Mouse (Mus musculus) forebrain, embryonic 10.5 days (tissue): ENCODE data around the gene Necab2. TPM values are rescaled to one million over a fixed set of nuclear protein-coding genes. Genes with fewer than 3 reads are reported as not detected.

Source experiments
- DNase-seq: peaks from one replicate; pipeline ENCODE4 v3.0.0-alpha.2; 2017; ENCODE audit warnings: low spot score; ENCODE audit errors: extremely low spot score
- H3K27ac ChIP-seq: fragments of 300-500 bp; sonication (generic); 2 replicates; pipeline ENCODE4 v1.5.1; 2016; ENCODE audit warnings: mild to moderate bottlenecking
- H3K27me3 ChIP-seq: fragments of 300-500 bp; sonication (generic); 2 replicates; pipeline ENCODE4 v1.6.1; 2016; ENCODE audit warnings: mild to moderate bottlenecking; ENCODE audit not compliant: poor library complexity, severe bottlenecking
- H3K36me3 ChIP-seq: fragments of 300-500 bp; sonication (generic); replicated peaks from 2 replicates; pipeline ENCODE4 v1.6.1; 2016; ENCODE audit warnings: mild to moderate bottlenecking, moderate library complexity
- H3K4me1 ChIP-seq: fragments of 300-500 bp; sonication (generic); 2 replicates; pipeline ENCODE4 v1.6.1; 2016
- H3K4me3 ChIP-seq: fragments of 300-500 bp; sonication (generic); 2 replicates; pipeline ENCODE4 v1.5.1; 2016; ENCODE audit warnings: mild to moderate bottlenecking, moderate library complexity
- H3K9me3 ChIP-seq: fragments of 300-500 bp; sonication (generic); 2 replicates; pipeline ENCODE4 v1.6.1; 2016; ENCODE audit warnings: mild to moderate bottlenecking, moderate library complexity
- WGBS: fragments of 180-500 bp; shearing (Covaris S2); methylation state at CpG from one replicate; pipeline ENCODE4 v1.1.7; 2016; 5-methylcytosine and 5-hydroxymethylcytosine counted together
- polyA plus RNA-seq: library from polyadenylated mRNA; unstranded; fragments of >200 nt; fragmentation: Nextera tagmentation; extraction: Ambion mirVana; gene quantifications from 2 replicates; pipeline ENCODE4 v1.2.1, GENCODE M21; 2016

Gene Necab2
- polyA plus RNA-seq, 1 experiment from 2014 or later = 15.5 TPM

- H3K4me1 ChIP-seq = peaks cover 48% of the 10 kb centered on the region
- H3K27me3 ChIP-seq = peaks cover 62% of the 10 kb centered on the region
Measured at GRCm38 (mm10) chr8:119442013-119442412, 4.5 kb upstream of the Necab2 start.

GRCm38 (mm10) chr8:119442970-119443369, 3.5 kb upstream of the Necab2 start:
- Histone ChIP-seq H3K9me3 (no peaks in the 10 kb centered on the region), H3K4me1 (peaks cover 52% of the 10 kb centered on the region), H3K36me3 (no peaks in the 10 kb centered on the region), H3K27ac (no peak overlapping the region), H3K4me3 (no peak overlapping the region), H3K27me3 (peaks cover 71% of the 10 kb centered on the region)
- no peak for DNase-seq
- 96% methylated on average over 8 of the region's 8 CpGs for WGBS

More at GRCm38 (mm10) chr8:119442013-119442412, 4.5 kb upstream of the Necab2 start:
- Histone ChIP-seq H3K4me3 (no peak overlapping the region), H3K36me3 (no peaks in the 10 kb centered on the region), H3K9me3 (no peaks in the 10 kb centered on the region), H3K27ac (no peak overlapping the region)
- WGBS = 80% methylated on average over 5 of the region's 5 CpGs
- DNase-seq = no peak

DNA sequence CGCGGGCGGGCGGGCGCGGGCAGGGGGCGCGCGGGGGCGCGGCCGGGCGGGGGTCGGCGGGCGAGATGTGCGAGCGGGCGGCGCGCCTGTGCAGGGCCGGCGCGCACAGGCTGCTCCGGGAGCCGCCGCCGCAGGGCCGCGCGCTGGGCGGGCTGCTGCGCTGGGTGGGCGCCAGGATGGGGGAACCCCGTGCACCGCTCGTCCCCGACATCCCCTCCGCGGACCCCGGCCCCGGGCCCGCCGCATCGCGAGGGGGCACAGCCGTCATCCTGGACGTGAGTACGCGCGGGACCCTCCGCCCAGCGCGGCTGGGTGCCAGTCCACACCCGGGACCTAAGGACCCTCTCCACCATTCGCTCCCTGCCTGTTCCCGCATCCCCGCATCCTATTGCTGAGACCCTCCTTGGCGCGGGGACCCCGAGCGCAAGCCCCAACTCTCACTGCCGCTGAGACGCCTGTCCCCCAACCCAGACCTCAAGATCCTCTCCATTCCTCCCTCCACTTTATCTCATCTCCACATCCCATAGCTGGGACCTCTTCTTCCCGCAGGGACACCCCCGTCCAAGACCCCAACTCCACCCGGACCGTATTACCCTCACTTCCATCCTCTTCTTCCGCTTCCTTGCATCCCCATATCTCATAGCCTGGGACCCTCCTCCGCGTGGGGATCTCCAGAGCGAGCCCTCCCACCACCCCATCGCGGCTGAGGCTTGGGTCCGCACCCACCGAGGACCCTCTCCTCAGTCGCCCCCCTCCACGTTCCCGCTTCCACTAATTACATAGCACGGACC, 666 bp downstream of the Necab2 start:
- Histone ChIP-seq H3K4me1 (peaks cover 33% of the 10 kb centered on the region), H3K4me3 (peak overlapping the region; percentile 78), H3K9me3 (no peaks in the 10 kb centered on the region), H3K27ac (peak overlapping the region; percentile 92), H3K27me3 (peaks cover 68% of the 10 kb centered on the region), H3K36me3 (peaks cover 12% of the 10 kb centered on the region)
- DNase-seq = peak; percentile 37
- WGBS = under 1% methylated on average over 73 of the region's 80 CpGs

DNA sequence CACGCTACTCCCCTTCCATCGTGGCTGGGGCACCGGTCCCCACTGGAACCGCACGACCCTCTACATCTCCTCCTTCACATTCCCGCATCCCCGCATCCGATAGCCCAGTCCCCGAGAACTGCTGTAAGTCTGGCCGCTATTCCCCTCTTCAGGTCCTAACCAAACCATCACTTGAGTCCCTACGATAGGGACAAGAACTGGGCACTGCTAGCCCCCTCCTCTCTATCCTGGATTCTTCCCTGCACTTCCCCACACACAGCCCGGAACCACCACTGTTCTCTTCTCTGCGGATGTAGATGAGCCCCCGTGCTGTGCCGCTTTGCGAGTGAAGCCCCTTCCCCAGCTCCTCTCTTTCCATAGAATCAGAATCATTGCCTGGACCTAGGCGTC, 1.3 kb downstream of the Necab2 start:
- Histone ChIP-seq H3K4me1 (peaks cover 33% of the 10 kb centered on the region), H3K9me3 (no peaks in the 10 kb centered on the region), H3K36me3 (peaks cover 12% of the 10 kb centered on the region), H3K27ac (peak overlapping the region; percentile 92), H3K27me3 (peaks cover 62% of the 10 kb centered on the region), H3K4me3 (peak overlapping the region; percentile 78)
- WGBS = under 1% methylated on average over 17 of the region's 17 CpGs
- no peak for DNase-seq

- Histone ChIP-seq H3K36me3 (peaks cover 18% of the 10 kb centered on the region), H3K27ac (no peak overlapping the region), H3K9me3 (no peaks in the 10 kb centered on the region), H3K4me1 (peaks cover 33% of the 10 kb centered on the region), H3K27me3 (peaks cover 52% of the 10 kb centered on the region), H3K4me3 (no peak overlapping the region)
- DNase-seq = no peak
- 82% methylated on average over 12 of the region's 12 CpGs for WGBS
Measured at GRCm38 (mm10) chr8:119449627-119450026, 3.1 kb downstream of the Necab2 start.

DNA sequence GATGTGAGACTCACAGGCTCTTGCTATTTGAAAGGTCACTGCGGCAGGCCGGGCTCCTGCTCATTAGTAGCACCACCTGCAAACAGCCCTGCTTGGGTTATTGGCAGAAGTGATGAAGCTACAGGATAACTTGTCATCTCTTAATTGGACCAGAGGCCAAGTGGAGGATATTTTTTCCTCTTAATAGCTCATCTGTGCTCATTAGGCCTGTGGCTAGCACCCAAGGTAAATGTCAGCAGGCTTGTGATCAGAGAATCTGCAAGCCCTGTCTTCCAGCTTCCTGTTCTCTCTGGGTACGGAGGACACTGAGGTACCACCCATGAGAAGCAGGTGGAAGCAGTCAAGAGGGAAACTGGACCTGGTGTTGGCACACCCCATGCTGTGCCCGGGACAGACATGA, 4.6 kb downstream of the Necab2 start:
- Histone ChIP-seq H3K4me3 (no peak overlapping the region), H3K27ac (no peak overlapping the region), H3K9me3 (no peaks in the 10 kb centered on the region), H3K27me3 (peaks cover 37% of the 10 kb centered on the region), H3K36me3 (peaks cover 18% of the 10 kb centered on the region), H3K4me1 (peaks cover 25% of the 10 kb centered on the region)
- WGBS = 93% methylated on average over 4 of the region's 4 CpGs
- no peak for DNase-seq

DNA sequence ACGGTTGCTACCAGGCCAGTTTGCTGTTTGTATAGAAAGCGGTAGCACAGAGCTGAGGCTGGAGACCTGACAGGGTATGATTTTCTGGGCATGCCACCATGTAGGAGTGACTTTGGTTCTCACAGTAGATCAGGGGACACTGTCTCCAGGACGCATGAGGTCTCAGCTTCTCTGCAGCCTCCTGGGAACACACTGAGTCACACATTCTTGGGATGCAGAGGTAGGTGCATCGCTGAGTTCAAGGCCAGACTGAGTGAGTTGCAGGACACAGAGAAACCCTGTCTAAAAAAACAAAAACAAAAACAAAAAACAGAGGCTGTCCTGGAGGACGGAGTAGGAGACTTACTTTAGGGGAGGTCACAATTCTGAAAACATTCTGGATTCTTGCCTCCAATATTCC, 6.4 kb downstream of the Necab2 start:
- Histone ChIP-seq H3K4me3 (no peak overlapping the region), H3K27ac (no peak overlapping the region), H3K27me3 (peaks cover 23% of the 10 kb centered on the region), H3K36me3 (peaks cover 18% of the 10 kb centered on the region), H3K9me3 (no peaks in the 10 kb centered on the region), H3K4me1 (peaks cover 10% of the 10 kb centered on the region)
- WGBS = 86% methylated on average over 5 of the region's 5 CpGs
- DNase-seq = no peak

- Histone ChIP-seq H3K9me3 (no peaks in the 10 kb centered on the region), H3K27me3 (no peaks in the 10 kb centered on the region), H3K36me3 (peaks cover 12% of the 10 kb centered on the region), H3K4me1 (peaks cover 5% of the 10 kb centered on the region; the same call in 1 of the 2 replicates), H3K4me3 (no peak overlapping the region), H3K27ac (no peak overlapping the region)
- no peak for DNase-seq
- WGBS = 93% methylated on average over 5 of the region's 5 CpGs
Measured at GRCm38 (mm10) chr8:119456045-119456444, 9.5 kb downstream of the Necab2 start.

GRCm38 (mm10) chr8:119459724-119460123, 13.2 kb downstream of the Necab2 start:
- Histone ChIP-seq H3K27ac (no peak overlapping the region), H3K36me3 (no peaks in the 10 kb centered on the region; the same call in none of the 2 replicates), H3K9me3 (no peaks in the 10 kb centered on the region), H3K4me3 (no peak overlapping the region), H3K27me3 (peaks cover 22% of the 10 kb centered on the region), H3K4me1 (peaks cover 27% of the 10 kb centered on the region)
- no peak for DNase-seq
- 79% methylated on average over 16 of the region's 16 CpGs for WGBS

DNA sequence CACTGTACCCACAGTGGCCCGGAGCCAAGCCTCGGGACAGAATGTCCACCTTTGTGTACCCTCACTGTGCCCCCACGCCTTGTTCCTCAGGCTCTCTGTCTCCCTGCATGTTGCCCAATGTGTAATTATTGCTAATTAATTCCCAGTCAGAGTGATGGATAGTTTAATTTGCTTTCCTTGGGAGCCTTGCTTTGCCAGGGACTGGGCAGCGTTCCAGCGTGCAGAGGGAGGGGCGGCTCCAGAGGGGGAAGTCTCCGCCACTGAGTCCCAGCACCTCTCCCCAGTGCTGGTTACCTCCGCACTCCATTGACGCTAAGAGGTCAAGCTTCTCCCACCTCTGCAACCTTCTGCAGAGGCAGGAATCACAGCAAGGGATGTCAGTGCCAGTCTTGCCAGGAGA, 14.8 kb downstream of the Necab2 start:
- no peak overlapping the region for H3K27ac ChIP-seq
- peaks cover 43% of the 10 kb centered on the region for H3K4me1 ChIP-seq

GRCm38 (mm10) chr8:119463709-119464108, 17.2 kb downstream of the Necab2 start:
- WGBS = 66% methylated on average over 7 of the region's 7 CpGs
- no peak overlapping the region for H3K4me3 ChIP-seq
- H3K9me3 ChIP-seq = no peaks in the 10 kb centered on the region
- peaks cover 51% of the 10 kb centered on the region for H3K4me1 ChIP-seq
- peaks cover 52% of the 10 kb centered on the region for H3K27me3 ChIP-seq
- H3K36me3 ChIP-seq = peaks cover 10% of the 10 kb centered on the region
- no peak for DNase-seq
- peak overlapping the region; percentile 36; the same call in 1 of the 2 replicates for H3K27ac ChIP-seq

More for the DNA sequence above, 14.8 kb downstream of the Necab2 start:
- peaks cover 38% of the 10 kb centered on the region for H3K27me3 ChIP-seq
- no peaks in the 10 kb centered on the region for H3K9me3 ChIP-seq
- H3K36me3 ChIP-seq = no peaks in the 10 kb centered on the region; the same call in 1 of the 2 replicates
- DNase-seq = no peak
- 85% methylated on average over 9 of the region's 9 CpGs for WGBS
- H3K4me3 ChIP-seq = no peak overlapping the region

DNA sequence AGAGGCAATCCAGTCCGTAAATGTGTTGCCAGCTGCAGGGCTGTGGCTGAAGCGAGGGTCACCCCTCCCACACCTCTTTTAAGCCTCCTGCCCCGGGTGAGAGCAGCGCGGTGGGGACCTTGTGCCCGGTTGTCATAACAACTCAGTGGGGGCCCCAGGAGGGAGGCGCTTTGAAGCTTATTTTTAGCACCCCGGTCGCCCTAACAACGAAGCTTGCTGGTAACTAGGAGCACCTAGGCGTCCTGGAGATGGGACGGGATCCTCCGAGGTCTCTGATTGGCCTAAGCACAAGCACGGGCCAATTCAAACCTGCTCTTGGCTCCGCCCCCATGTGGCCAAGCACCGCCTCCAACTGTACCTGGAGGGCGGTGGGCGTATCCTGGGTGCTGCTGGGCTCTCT, 19.6 kb downstream of the Necab2 start:
- peaks cover 46% of the 10 kb centered on the region for H3K4me1 ChIP-seq
- H3K36me3 ChIP-seq = peaks cover 18% of the 10 kb centered on the region
- no peaks in the 10 kb centered on the region for H3K9me3 ChIP-seq
- peak overlapping the region; percentile 37 for H3K4me3 ChIP-seq
- peaks cover 52% of the 10 kb centered on the region for H3K27me3 ChIP-seq
- peak overlapping the region; percentile 63 for H3K27ac ChIP-seq
- WGBS = 3% methylated on average over 18 of the region's 18 CpGs
- DNase-seq = peak; percentile 41

DNA sequence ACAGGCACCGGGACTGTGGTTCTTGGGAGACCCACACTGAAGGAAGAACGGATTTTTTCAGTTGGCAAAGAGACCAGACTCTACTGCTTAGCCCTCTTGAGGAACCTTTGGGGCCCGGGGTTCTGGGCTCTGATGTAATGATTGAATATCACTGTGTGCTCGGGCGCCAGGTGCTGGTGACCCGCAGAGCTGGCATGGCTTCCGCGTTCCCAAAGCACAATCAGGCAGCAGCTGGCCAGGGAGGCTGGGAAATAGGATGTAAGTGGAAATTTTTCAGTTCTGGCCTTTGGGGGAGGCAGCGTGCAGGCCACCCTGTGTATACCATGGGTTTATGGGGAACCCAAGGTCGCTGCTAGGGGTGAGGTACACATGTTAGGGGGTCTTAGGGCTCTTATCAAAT, 20.3 kb downstream of the Necab2 start:
- peak overlapping the region; percentile 63; the same call in 1 of the 2 replicates for H3K27ac ChIP-seq
- DNase-seq = no peak
- H3K27me3 ChIP-seq = peaks cover 52% of the 10 kb centered on the region
- peaks cover 23% of the 10 kb centered on the region for H3K36me3 ChIP-seq
- WGBS = 79% methylated on average over 10 of the region's 10 CpGs
- no peaks in the 10 kb centered on the region for H3K9me3 ChIP-seq
- H3K4me3 ChIP-seq = no peak overlapping the region
- peaks cover 40% of the 10 kb centered on the region for H3K4me1 ChIP-seq
